Mouse (Mus musculus): ENCODE measurements around the gene Setd5. TPM values are rescaled to one million over a fixed set of nuclear protein-coding genes. Genes with fewer than 3 reads are reported as not detected.
A peak's percentile ranks its signal among the peaks of the same experiment; 100 is the strongest.

Setd5 gene
- total RNA-seq, 2 experiments from 2014 or later = 70.3 to 74.2 TPM

DNA sequence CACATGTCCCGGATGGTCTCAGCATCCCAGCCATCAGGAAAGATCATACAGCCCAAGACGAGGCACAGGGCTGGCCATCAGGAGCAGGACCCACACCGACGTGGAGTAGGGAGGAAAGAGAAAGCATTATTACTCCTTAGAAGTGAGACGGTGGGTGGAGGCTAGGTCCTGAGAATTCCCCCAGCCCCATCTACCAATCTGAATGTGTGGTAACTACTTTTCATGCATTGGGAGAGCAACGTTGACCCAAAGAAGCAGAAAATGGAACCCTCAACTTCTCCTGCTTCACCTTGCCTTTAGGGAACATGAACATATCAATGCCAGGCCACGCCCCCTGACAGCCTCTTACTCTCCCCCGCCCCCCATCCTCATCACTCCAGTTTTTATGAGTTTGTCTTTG is 99.4 kb downstream of the Setd5 start:
- intact Hi-C loops (cut with DNase I) = no loop called here
- no peak for DNase-seq

DNA sequence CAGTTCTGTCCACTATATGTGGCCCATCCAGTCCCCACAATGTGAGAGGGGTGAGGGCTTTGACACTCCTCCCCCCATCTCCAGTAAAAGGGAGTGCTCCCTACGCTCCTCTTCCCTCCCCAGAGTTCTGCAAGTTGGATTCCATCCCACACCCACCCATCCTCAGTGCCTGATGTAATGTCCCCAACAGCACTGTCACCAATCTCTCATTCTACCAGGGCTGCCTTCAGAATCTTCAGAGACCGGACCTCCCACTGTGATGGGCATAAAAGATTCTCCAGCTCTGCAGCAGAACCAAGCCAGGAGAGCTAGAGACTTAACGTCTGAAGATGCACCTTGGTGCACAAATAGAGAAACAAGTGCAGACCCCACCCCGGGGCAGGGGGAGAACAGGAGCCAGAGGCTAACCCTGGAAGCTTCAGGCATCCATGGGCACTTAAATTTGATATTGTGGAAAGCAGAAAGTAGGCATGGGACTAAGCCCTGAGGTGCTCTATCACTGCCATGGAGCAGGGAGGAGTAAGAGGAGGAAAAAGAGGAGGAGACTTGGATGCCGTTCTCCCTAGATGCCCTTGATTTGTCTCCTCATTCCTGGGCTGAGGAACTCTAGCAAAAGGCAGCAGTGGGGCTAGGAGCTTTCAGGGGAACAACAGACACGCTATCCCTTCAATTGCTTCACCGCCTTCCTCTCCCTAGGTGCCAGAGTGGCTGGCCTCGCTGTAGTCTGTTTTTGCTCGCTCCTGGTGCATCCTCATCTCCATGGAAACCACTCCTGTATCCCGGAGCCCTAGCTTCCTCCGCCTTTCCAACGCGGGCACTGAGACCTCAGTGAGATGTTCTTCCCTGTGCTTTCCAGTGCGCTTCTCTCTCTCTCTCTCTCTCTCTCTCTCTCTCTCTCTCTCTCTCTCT is 101.4 kb downstream of the Setd5 start:
- DNase-seq = no peak
- intact Hi-C loops (cut with DNase I) = no loop called here

DNA sequence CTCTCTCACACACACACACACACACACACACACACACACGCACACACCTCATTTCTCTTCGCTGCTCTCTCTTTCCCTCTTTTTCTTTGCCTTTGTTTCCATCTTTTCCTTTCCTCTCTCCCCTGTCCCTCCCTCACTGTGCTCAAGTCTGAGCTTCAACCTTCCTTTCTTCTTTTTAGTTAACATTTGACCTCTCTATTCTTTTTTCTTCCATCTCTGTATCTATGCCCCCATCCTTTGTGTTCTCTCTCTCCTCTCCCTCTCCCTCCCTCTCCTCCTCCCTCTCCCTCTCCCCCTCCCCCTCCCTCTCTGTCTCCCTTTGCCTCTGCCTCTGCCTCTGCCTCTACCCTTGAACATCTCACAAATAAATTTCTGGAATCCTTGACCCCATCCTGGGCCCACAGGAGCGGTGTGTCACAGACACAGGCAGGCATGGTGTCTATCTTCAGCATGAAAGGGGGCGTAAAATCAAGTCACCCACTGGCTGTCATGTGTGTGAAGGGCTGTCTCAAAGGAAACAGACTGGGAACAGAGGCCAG is 102.1 kb downstream of the Setd5 start:
- no peak for DNase-seq
- intact Hi-C loops (cut with DNase I) = no loop called here

DNA sequence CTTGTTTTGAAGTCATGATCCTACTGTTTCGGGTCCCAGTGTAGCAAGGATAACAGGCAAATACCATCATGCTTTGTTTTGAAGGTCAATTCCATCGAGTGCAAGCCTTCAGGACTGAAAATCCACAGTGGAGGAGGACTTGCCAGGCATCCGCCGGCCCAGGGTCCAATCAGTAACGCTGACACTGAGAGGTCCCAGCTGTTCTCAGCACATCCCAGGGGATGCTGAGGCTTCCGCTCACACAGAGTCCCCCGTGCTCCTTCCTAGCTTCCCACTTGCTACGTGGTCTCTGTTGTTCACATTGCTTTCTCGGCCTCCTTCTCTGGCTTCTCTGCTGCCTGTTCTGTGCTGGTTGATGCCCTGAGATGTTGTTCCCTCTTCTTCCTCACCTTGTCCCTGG is 107.0 kb downstream of the Setd5 start:
- DNase-seq = peak; percentile 59 to 62
- intact Hi-C loops (cut with DNase I) = no loop called here

DNA sequence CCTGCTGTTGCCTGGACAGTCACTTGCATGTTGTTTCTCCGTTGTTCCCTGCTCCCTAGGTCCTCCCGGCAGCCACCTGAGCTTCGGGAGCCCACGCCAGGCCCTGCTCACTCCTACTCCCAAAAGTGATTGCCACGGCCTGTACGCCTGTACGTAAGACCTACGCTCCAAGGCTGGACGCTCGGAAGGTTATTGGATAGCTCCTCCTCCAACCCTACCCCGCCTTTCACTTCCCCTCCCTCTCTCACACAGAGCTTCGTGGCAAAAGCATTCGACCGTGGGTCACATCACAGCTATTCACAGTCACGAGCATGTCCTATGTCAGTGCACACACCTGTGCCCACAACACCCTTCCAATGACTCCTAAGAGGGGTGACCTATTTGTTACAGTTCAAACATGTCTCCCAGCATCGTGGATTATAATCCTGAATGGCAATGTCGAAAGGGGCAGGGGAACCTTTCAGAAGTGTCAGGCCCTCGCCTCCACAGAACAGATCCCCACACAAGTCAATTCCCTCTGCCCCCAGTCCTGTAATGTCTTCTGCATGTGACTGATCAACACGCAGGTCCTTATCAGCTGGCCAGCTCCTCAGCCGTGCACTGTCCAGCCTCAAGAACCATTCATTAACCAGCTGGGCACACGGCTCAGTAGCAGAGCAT is 107.8 kb downstream of the Setd5 start:
- intact Hi-C loops (cut with DNase I) = no loop called here
- DNase-seq = no peak

DNA sequence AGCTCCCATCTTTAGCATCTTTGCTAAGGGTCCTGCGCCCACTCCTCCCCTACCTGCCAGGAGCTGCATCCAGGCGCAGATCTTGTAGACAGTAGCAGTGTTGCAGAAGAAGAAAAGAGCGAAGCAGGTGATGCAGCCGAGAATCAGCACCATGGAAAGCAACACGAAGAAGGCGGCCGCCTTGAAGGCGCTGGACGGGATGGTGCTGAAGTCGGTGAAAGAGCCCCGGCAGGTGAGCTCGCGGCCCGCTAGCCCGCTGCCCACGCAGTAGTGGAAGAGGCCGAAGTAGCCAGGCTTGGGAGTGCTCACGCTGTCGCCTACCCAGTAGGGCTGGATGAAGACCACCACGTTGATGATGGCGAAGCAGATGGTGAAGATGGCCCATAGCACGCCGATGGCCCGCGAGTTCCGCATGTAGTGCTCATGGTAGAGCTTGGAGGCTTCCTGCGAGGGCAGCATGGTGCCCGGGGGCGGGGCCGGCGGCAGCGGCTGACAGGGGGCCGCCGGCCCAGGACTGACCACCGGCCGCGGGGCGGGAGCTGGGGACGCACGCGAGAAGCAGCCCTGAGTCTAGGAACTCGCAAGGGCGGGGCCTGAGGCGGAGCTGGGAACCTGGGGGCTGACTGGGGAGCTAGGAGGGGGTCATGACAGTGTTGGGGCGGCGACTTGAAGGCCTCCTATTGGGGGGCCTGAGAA is 116.7 kb downstream of the Setd5 start:
- intact Hi-C loops (cut with DNase I) = no loop called here
- peak; percentile 40 to 59 for DNase-seq

DNA sequence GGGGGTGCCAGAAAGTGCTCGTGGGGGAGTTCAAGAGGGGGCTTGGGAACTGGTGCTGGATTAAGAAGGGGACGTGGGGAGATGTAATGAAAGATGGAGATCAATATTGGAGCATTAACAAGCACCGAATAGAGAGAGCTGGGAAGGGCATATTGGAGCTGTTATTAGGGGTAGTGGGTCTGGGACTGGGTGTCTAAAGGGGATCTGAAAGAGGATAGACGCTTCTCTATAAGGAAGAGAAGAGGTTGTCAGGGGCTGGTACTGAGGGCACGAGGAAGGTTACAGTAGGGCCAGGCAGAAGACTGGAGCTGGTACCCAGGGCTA is 117.3 kb downstream of the Setd5 start:
- intact Hi-C loops (cut with DNase I) = no loop called here
- DNase-seq = no peak

DNA sequence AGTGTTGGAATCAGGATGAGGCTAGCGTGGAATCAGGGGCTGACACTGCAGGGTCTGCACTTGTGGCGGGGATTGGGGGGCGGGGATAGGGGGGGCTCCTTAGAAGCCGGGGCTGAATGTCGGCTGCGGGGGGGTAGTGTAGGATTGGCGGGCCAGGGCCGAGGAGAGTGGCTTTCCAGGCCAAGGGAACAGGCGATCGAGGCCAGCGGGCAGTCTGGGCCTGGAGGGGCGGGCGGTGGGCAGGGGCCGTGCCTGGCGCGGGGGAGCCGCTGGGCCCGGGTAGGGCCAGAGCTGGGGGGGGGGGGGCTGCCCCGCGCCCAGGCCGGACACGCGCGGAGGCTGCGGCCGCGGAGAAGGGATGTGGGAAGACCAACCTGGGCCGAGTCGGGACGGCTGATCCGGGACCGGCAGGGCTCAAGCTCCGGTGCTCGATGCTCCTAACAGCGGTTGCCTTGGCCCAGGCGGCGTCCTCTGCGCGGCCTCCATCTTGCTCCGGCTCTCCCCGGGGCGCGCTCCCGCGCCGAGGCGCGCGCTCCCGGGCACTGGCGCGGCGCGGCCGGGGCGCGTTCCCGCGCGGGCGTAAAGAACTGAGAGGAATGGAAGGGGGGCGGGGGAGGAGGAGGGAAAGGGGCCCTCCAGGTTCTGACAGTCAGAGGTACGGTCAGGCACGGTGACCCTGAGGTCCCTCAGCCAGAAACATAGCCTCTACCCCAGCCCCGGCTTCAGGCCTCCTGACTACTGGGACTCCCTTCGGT is 117.9 kb downstream of the Setd5 start, which contains the start of gene Lhfpl4:
Gene Lhfpl4, minus strand, starts transcription at position 544 of the 755 bp plus-strand sequence.
- no peak for DNase-seq

DNA sequence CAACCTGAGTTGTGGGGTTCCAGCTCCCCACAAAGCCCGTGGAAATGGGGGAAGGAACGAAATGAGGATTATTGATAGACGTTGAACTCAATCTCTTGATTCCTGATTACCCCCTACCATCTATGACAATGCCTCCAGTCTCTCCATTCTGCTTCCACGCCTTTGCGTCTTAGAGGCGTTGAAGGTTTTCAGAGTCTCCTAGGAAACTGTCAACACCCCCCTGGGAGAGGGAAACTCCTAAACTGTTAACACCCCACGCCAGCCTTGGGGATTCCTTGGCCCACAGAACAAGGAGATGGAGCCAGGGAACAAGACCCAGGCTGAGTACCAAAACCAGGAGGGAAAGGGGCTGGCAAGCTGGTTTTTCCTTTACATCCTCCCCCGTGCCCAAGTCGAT is 118.4 kb downstream of the Setd5 start:
- no peak for DNase-seq
- intact Hi-C loops (cut with DNase I) = no loop called here

More for the DNA sequence above, 117.9 kb downstream of the Setd5 start, which contains the start of gene Lhfpl4:
- intact Hi-C loops (cut with DNase I) = no loop called here

Other genes with a start within 250 kb of the Setd5 start
- 1 to 10 TPM; 2.6 to 2.9 TPM for gene Srgap3, start 130.1 kb upstream of the Setd5 start, total RNA-seq (2021)
- 10 to 100 TPM; 20.3 to 21.8 TPM for gene Thumpd3, start 31.1 kb upstream of the Setd5 start, total RNA-seq (2021)
- gene Lhfpl4, start 118.0 kb downstream of the Setd5 start, total RNA-seq (2021) = under 1 TPM; 0.41 to 0.47 TPM
- gene Mtmr14, start 160.5 kb downstream of the Setd5 start, total RNA-seq (2021) = 10 to 100 TPM; 15.5 to 16.1 TPM
- gene Cpne9, start 204.9 kb downstream of the Setd5 start, total RNA-seq (2021) = not detected
- gene Brpf1, start 229.8 kb downstream of the Setd5 start, total RNA-seq (2021) = 10 to 100 TPM; 20.1 to 21.8 TPM
- gene Ogg1, start 249.6 kb downstream of the Setd5 start, total RNA-seq (2021) = 1 to 10 TPM; 7.1 to 7.2 TPM